Mouse (Mus musculus) CH12.LX (cell line): Measurements from ENCODE around the gene Tmem126a. TPM values are rescaled to one million over a fixed set of nuclear protein-coding genes. Genes with fewer than 3 reads are reported as not detected.

Source experiments
- DNase-seq: peaks from one replicate; pipeline ENCODE4 v3.0.0-alpha.2; 2013; ENCODE audit errors: extremely low read depth
- H3K27ac ChIP-seq: 2 replicates; pipeline ENCODE4 v1.5.1; 2012; ENCODE audit warnings: low read depth, mild to moderate bottlenecking, control low read depth, moderate library complexity; ENCODE audit not compliant: insufficient read depth
- H3K27me3 ChIP-seq: replicated peaks from 2 replicates; pipeline ENCODE3; 2012; ENCODE audit warnings: inconsistent platforms
- H3K36me3 ChIP-seq, 2 experiments: replicated peaks in 1 of 2; 2 replicates each; pipeline versions ENCODE3 to v1.6.1; 2012; ENCODE audit warnings: inconsistent platforms in 1 of 2, low read length in 1 of 2, mild to moderate bottlenecking in 1 of 2, mixed read lengths in 1 of 2, moderate library complexity in 1 of 2; ENCODE audit not compliant: control insufficient read depth in 1 of 2, insufficient read depth in 1 of 2
- H3K4me1 ChIP-seq, 2 experiments: 2 replicates each; pipeline ENCODE4 v1.6.1; 2012; ENCODE audit warnings: inconsistent platforms in 1 of 2, moderate library complexity in 1 of 2; ENCODE audit not compliant: insufficient read depth in 2 of 2, control insufficient read depth in 1 of 2
- H3K4me2 ChIP-seq: 2 replicates; pipeline ENCODE4 v1.6.1; 2012; ENCODE audit warnings: low read depth, mild to moderate bottlenecking, control low read depth; ENCODE audit not compliant: poor library complexity, insufficient read depth, severe bottlenecking
- H3K4me3 ChIP-seq, 3 experiments: fragments of 150-350 bp in 1 of 3; sonication (generic) in 1 of 3; replicated peaks in 1 of 3; 2 replicates each; pipeline versions ENCODE3 to v1.5.1; 2011 to 2012; ENCODE audit warnings: low read depth in 2 of 3, low read length in 2 of 3, mild to moderate bottlenecking in 2 of 3, moderate library complexity in 2 of 3, control low read depth in 1 of 3, improper control_type of control experiment in 1 of 3, inconsistent platforms in 1 of 3, mixed read lengths in 1 of 3; ENCODE audit not compliant: poor library complexity in 1 of 3
- H3K79me2 ChIP-seq: replicated peaks from 2 replicates; pipeline ENCODE4 v1.6.1; 2012; ENCODE audit warnings: mild to moderate bottlenecking, moderate library complexity; ENCODE audit not compliant: control insufficient read depth, poor library complexity, insufficient read depth, severe bottlenecking; ENCODE audit errors: extremely low read depth
- H3K9ac ChIP-seq: 2 replicates; pipeline ENCODE4 v1.6.1; 2012; ENCODE audit warnings: low read depth, mild to moderate bottlenecking, control low read depth, moderate library complexity; ENCODE audit not compliant: insufficient read depth
- H3K9me3 ChIP-seq: replicated peaks from 2 replicates; pipeline ENCODE3; 2012; ENCODE audit warnings: low read length, inconsistent platforms, mixed read lengths
- CHD2 ChIP-seq: IDR thresholded peaks from 2 replicates; pipeline ENCODE4 v1.6.1; 2011; ENCODE audit warnings: low read length, improper control_type of control experiment
- E2F4 ChIP-seq: IDR thresholded peaks from 2 replicates; pipeline ENCODE4 v1.6.1; 2011; ENCODE audit warnings: low read depth, low read length, improper control_type of control experiment; ENCODE audit not compliant: insufficient replicate concordance
- ELF1 ChIP-seq: IDR thresholded peaks from 2 replicates; pipeline ENCODE4 v1.6.1; 2014; ENCODE audit warnings: low read depth, mild to moderate bottlenecking, inconsistent platforms, low read length, improper control_type of control experiment
- ETS1 ChIP-seq: conservative IDR thresholded peaks from 2 replicates; pipeline ENCODE4 v1.6.1; 2012; ENCODE audit warnings: low read depth, mild to moderate bottlenecking, inconsistent platforms, low read length, improper control_type of control experiment, moderate library complexity
- GABPA ChIP-seq: IDR thresholded peaks from 2 replicates; pipeline ENCODE4 v1.6.1; 2012; ENCODE audit warnings: low read depth, low read length, improper control_type of control experiment, inconsistent platforms; ENCODE audit not compliant: insufficient replicate concordance
- HCFC1 ChIP-seq: IDR thresholded peaks from 2 replicates; pipeline ENCODE4 v1.6.1; 2012; ENCODE audit warnings: low read depth, mild to moderate bottlenecking, inconsistent platforms, low read length, improper control_type of control experiment
- IRF4 ChIP-seq: IDR thresholded peaks from 2 replicates; pipeline ENCODE4 v1.6.1; 2014; ENCODE audit warnings: low read depth, mild to moderate bottlenecking, inconsistent platforms, low read length, improper control_type of control experiment
- JUN ChIP-seq: IDR thresholded peaks from 2 replicates; pipeline ENCODE4 v1.6.1; 2011; ENCODE audit warnings: low read depth, mild to moderate bottlenecking, low read length, improper control_type of control experiment, moderate library complexity; ENCODE audit not compliant: insufficient read depth
- JUND ChIP-seq: conservative IDR thresholded peaks from 2 replicates; pipeline ENCODE4 v1.6.1; 2011; ENCODE audit warnings: low read depth, low read length, improper control_type of control experiment
- KAT2A ChIP-seq: IDR thresholded peaks from 2 replicates; pipeline ENCODE4 v1.6.1; 2012; ENCODE audit warnings: low read length, improper control_type of control experiment, inconsistent platforms; ENCODE audit not compliant: insufficient replicate concordance
- MAFK ChIP-seq: IDR thresholded peaks from 2 replicates; pipeline ENCODE4 v1.6.1; 2011; ENCODE audit warnings: low read length, improper control_type of control experiment; ENCODE audit not compliant: insufficient replicate concordance
- MAZ ChIP-seq: IDR thresholded peaks from 2 replicates; pipeline ENCODE4 v1.6.1; 2012; ENCODE audit warnings: low read depth, mild to moderate bottlenecking, inconsistent platforms, low read length, improper control_type of control experiment, moderate library complexity
- MEF2A ChIP-seq: IDR thresholded peaks from 2 replicates; pipeline ENCODE4 v1.6.1; 2014; ENCODE audit warnings: low read depth, mild to moderate bottlenecking, inconsistent platforms, low read length, improper control_type of control experiment, borderline replicate concordance
- MXI1 ChIP-seq: IDR thresholded peaks from 2 replicates; pipeline ENCODE4 v1.6.1; 2011; ENCODE audit warnings: mild to moderate bottlenecking, low read depth, low read length, improper control_type of control experiment
- MYC ChIP-seq: IDR thresholded peaks from 2 replicates; pipeline ENCODE4 v1.6.1; 2011; ENCODE audit warnings: low read depth, mild to moderate bottlenecking, improper control_type of control experiment, low read length
- NELFE ChIP-seq: IDR thresholded peaks from 2 replicates; pipeline ENCODE4 v1.6.1; 2011; ENCODE audit warnings: low read depth, low read length, improper control_type of control experiment
- POLR2AphosphoS2 ChIP-seq: IDR thresholded peaks from 2 replicates; pipeline ENCODE4 v1.6.1; 2011; ENCODE audit warnings: low read depth, low read length, improper control_type of control experiment
- RCOR1 ChIP-seq: conservative IDR thresholded peaks from 2 replicates; pipeline ENCODE4 v1.6.1; 2012; ENCODE audit warnings: low read depth, mild to moderate bottlenecking, inconsistent platforms, low read length, improper control_type of control experiment
- SIN3A ChIP-seq: IDR thresholded peaks from 2 replicates; pipeline ENCODE4 v1.6.1; 2012; ENCODE audit warnings: low read length, improper control_type of control experiment, inconsistent platforms
- SMC3 ChIP-seq: IDR thresholded peaks from 2 replicates; pipeline ENCODE4 v1.6.1; 2011; ENCODE audit warnings: low read depth, low read length, improper control_type of control experiment
- TBP ChIP-seq: conservative IDR thresholded peaks from 2 replicates; pipeline ENCODE4 v1.6.1; 2011; ENCODE audit warnings: low read depth, low read length, improper control_type of control experiment
- TCF12 ChIP-seq: IDR thresholded peaks from 2 replicates; pipeline ENCODE4 v1.6.1; 2014; ENCODE audit warnings: low read depth, mild to moderate bottlenecking, inconsistent platforms, low read length, improper control_type of control experiment
- UBTF ChIP-seq: IDR thresholded peaks from 2 replicates; pipeline ENCODE4 v1.6.1; 2012; ENCODE audit warnings: low read depth, mild to moderate bottlenecking, inconsistent platforms, low read length, improper control_type of control experiment, moderate library complexity
- USF2 ChIP-seq: conservative IDR thresholded peaks from 2 replicates; pipeline ENCODE4 v1.6.1; 2011; ENCODE audit warnings: low read depth, low read length, improper control_type of control experiment
- ZMIZ1 ChIP-seq: IDR thresholded peaks from 2 replicates; pipeline ENCODE4 v1.6.1; 2012; ENCODE audit warnings: low read depth, mild to moderate bottlenecking, inconsistent platforms, low read length, improper control_type of control experiment
- ZNF384 ChIP-seq: IDR thresholded peaks from 2 replicates; pipeline ENCODE4 v1.6.1; 2012; ENCODE audit warnings: low read depth, low read length, improper control_type of control experiment, inconsistent platforms
- dilution Hi-C: fragments of 300-500 bp; cut with MboI; formaldehyde crosslinking; loops from 2 replicates; pipeline ENCODE4 v1.14.3; 2020; ENCODE audit warnings: low sequenced_read_pairs; ENCODE audit not compliant: extremely low pct_unique_long_range_greater_than_20kb, extremely low pct_ligation_motif_present
- in situ Hi-C: fragments of 300-500 bp; cut with MboI; formaldehyde crosslinking; loops from 3 replicates; pipeline ENCODE4 v1.14.3; 2019; ENCODE audit warnings: low sequenced_read_pairs, low pct_ligation_motif_present, low pct_unique_long_range_greater_than_20kb, mixed read lengths
- polyA plus RNA-seq: library from polyadenylated mRNA; unstranded; fragments of >175 nt; gene quantifications from 2 replicates; pipeline ENCODE4 v1.2.1, GENCODE M21; 2012; ENCODE audit warnings: low read depth; ENCODE audit not compliant: insufficient read length
- total RNA-seq, 2 experiments: library from RNA; depleted of rRNA; stranded (reverse); fragments of 300-350 nt in 1 of 2; fragments of >200 nt in 1 of 2; gene quantifications; 2 replicates each; pipeline ENCODE4 v1.2.3; 2012 to 2014

Gene Tmem126a
- total and polyA plus RNA-seq, 3 experiments: 62.3 to 121 (median 65.3) TPM

DNA sequence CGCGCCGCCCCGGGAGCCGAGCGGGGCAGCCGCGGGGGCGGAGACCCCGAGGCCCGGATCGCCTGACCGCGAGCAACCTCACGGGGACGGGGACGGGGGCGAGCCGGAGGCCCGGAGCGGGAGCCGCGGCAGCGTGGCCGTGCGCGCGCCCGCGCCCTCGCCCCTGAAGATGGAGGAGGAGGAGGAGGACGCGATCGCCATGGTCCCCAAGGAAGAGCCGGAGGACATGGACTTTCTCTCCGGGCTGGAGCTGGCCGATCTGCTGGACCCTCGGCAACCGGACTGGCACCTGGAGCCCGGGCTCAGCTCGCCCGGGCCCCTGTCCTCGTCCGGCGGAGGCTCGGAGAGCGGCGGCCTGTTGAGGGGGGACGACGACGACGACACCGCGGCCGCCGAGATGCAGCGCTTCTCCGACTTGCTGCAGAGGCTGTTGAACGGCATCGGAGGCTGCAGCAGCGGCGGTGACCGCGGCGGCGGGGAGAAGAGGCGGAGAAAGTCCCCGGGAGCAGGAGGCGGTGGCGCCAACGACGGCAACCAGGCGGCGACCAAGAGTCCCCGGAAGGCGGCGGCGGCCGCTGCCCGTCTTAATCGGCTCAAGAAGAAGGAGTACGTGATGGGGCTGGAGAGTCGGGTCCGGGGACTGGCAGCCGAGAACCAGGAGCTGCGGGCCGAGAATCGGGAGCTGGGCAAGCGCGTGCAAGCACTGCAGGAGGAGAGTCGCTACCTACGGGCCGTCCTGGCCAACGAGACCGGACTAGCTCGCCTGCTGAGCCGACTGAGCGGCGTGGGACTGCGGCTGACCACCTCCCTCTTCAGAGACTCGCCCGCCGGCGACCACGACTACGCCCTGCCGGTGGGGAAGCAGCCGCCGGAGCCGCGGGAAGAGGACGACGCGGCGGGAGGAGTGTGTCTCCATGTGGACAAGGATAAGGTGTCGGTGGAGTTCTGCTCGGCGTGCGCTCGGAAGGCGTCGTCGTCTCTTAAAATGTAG is 13.6 kb downstream of the Tmem126a start:
- in situ Hi-C loops: loop anchor here (25.0 kb wide), 1 partner anchor 431 kb away; no protein-coding TSS in a partner anchor
- H3K27me3 ChIP-seq: no peaks in the 10 kb centered on the region
- no peaks in the 10 kb centered on the region for H3K9me3 ChIP-seq
- TF ChIP-seq POLR2AphosphoS2: no peak
- no peak for TF ChIP-seq RCOR1
- TF ChIP-seq MXI1: 0 out of 2 replicates have a peak, but pooled peaks have one; percentile 2
- TF ChIP-seq NELFE: no peak
- TF ChIP-seq UBTF: peak; percentile 84
- TF ChIP-seq ELF1: peak; percentile 11; the same call in 1 of the 2 replicates
- no peak for TF ChIP-seq USF2
- no peak for DNase-seq
- H3K4me2 ChIP-seq: peak overlapping the region; percentile 94
- peaks cover 33% of the 10 kb centered on the region for H3K79me2 ChIP-seq
- H3K36me3 ChIP-seq: peaks cover 3 to 22% of the 10 kb centered on the region in 2 experiments
- dilution Hi-C loops: no loop called here
- H3K4me1 ChIP-seq: peaks cover 0 to 15% of the 10 kb centered on the region in 2 experiments; a peak in 1 of 4 replicates
- peak overlapping the region; percentile 70 for H3K27ac ChIP-seq
- H3K9ac ChIP-seq: peak overlapping the region; percentile 99
- peak overlapping the region; percentile 77 to 100 (median 94) for H3K4me3 ChIP-seq

GRCm38 (mm10) chr7:90442518-90443080 is 14.4 kb downstream of the Tmem126a start, which contains the start of gene Crebzf:
Gene Crebzf (plus strand): TSS chr7:90442729.
- peak within 1 kb of the TSS; percentile 99 for H3K9ac ChIP-seq
- H3K27me3 ChIP-seq: no peaks in the 10 kb centered on the region
- peaks cover 3 to 16% of the 10 kb centered on the region in 2 experiments; a peak in 2 of 4 replicates for H3K4me1 ChIP-seq
- H3K27ac ChIP-seq: peak within 1 kb of the TSS; percentile 70
- peaks cover 2 to 19% of the 10 kb centered on the region in 2 experiments for H3K36me3 ChIP-seq
- in situ Hi-C loops: loop anchor here (25.0 kb wide), 1 partner anchor 430 kb away; no protein-coding TSS in a partner anchor
- H3K79me2 ChIP-seq: peaks cover 31% of the 10 kb centered on the region
- dilution Hi-C loops: no loop called here
- DNase-seq: peak; percentile 98
- no peaks in the 10 kb centered on the region for H3K9me3 ChIP-seq
- peak within 1 kb of the TSS; percentile 94 for H3K4me2 ChIP-seq
- H3K4me3 ChIP-seq: peak within 1 kb of the TSS; percentile 77 to 100 (median 94)
- TF ChIP-seq TCF12: peak; percentile 90
- no peak; the same call in 1 of the 2 replicates for TF ChIP-seq MEF2A
- TF ChIP-seq ELF1: peak; percentile 84
- TF ChIP-seq TBP: peak; percentile 88
- TF ChIP-seq GABPA: no peak
- peak; percentile 30; the same call in 1 of the 2 replicates for TF ChIP-seq ZMIZ1
- TF ChIP-seq IRF4: peak; percentile 54; the same call in 1 of the 2 replicates
- TF ChIP-seq HCFC1: peak; percentile 79
- TF ChIP-seq MXI1: peak; percentile 81
- peak; percentile 64; the same call in 1 of the 2 replicates for TF ChIP-seq JUND
- peak; percentile 20; the same call in 1 of the 2 replicates for TF ChIP-seq E2F4
- peak; percentile 80; the same call in 1 of the 2 replicates for TF ChIP-seq POLR2AphosphoS2
- TF ChIP-seq ZNF384: no peak
- TF ChIP-seq NELFE: peak; percentile 74; the same call in 1 of the 2 replicates
- TF ChIP-seq MAFK: no peak
- peak; percentile 82 for TF ChIP-seq MAZ
- no peak for TF ChIP-seq SMC3
- peak; percentile 100 for TF ChIP-seq CHD2
- peak; percentile 70; the same call in 1 of the 2 replicates for TF ChIP-seq KAT2A
- peak; percentile 60 for TF ChIP-seq MYC
- peak; percentile 93 for TF ChIP-seq SIN3A
- peak; percentile 75; the same call in 1 of the 2 replicates for TF ChIP-seq JUN
- peak; percentile 43 for TF ChIP-seq ETS1
